Mouse (Mus musculus): ENCODE data around the gene Cnn2. TPM values are rescaled to one million over a fixed set of nuclear protein-coding genes. Genes with fewer than 3 reads are reported as not detected.

The Cnn2 gene
- total RNA-seq, 2 experiments from 2014 or later: 5.8 to 6.0 TPM

DNA sequence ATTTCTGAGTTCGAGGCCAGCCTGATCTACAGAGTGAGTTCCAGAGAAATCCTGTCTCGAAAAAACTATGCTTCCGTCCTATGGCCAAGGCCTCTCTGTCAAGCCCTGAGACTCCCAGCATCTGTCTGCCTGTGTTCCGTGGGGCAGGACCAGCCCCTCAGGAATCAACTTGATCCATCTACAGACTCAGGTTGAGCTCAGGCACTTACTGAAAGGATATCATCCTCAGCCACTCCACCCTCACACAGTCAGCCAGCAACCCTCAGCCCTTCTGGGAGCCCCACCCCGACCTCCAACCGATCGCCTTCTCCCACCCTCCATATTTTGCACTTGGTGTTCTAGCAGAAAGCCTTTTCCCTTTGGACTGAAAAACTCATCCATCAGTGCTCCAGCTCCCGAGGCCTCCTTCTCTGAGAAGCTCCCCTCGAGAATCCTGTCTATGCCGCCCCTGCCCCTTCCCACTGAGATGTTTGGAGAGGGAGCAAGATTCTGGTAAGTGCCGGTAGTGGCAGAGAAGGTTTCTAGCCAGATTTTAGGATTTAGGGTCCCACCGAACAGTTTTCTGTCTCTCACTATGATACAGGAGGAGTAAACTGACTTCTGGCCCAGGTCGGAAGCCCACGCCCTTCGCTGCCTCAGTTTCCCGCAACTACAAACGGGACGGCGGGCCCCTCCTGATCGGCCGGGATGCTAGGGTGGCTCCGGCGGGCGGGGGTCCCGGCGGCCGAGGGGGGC lies 446 bp upstream of the Cnn2 start:
- DNase-seq (ENCODE audit: extremely low spot score in 1 of 2, low spot score in 1 of 2): no peak

DNA sequence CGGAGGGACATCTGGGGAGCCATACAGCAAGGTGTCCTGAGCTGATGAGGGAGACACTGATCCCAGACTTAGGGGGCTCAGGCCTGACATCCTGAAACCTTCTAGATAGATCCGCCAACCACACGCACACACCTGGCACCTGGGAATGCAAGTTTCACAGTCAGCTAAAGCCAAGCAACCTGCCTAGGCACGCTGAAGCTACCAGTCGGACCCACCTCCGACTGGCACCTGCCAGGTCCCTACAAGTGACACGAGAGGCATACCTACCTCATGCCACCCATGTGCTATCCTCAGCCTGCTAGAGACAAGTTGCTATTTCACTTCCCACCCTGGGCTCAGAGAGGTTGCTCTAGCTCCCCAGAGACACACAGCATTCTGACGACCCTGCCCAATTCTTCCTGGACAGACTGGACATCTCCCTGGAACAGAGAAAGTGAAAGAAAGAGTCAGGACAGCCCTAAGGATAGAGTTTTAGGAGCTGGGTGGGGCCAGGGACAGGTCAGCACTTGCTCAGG lies 945 bp downstream of the Cnn2 start:
- DNase-seq (ENCODE audit: extremely low spot score in 1 of 2, low spot score in 1 of 2): no peak

DNA sequence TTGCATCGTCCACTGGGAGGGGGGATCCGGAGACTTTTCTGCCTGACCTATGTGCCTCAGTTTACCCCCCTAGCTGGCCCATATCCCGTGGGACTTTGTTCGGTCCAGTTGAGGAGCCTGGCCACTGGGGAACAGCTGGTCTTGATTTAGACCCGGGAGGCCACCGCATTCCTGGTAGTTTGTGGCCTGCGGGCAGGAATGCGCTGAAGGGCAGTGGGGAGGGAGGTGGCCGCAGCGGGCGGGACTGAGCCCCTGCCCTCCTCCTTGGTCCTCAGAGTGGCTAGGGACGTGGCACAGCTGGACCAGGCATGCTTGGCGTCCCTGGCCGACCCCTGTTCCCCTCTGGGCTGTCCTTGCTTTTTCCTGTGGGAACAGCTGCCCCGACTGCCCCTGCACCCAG lies 1.5 kb downstream of the Cnn2 start:
- DNase-seq (ENCODE audit: extremely low spot score in 1 of 2, low spot score in 1 of 2): no peak

DNA sequence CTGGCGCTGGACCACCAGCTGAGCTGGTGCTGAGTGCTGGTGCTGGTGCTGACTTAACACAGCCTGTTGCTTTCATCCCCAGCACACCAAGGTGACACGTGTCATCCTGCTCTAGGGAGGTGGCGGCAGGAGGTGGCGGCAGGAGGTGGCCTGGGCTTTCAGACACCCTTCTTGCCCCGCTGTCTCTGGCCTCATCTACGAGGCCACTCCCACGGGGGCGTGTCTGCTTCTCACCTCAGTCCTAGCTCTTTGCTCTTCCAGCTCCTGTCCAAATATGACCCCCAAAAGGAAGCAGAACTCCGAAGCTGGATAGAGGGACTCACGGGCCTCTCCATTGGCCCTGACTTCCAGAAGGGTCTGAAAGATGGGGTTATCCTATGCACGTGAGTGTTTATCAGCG lies 2.7 kb downstream of the Cnn2 start:
- no peak for DNase-seq (ENCODE audit: extremely low spot score in 1 of 2, low spot score in 1 of 2)

DNA sequence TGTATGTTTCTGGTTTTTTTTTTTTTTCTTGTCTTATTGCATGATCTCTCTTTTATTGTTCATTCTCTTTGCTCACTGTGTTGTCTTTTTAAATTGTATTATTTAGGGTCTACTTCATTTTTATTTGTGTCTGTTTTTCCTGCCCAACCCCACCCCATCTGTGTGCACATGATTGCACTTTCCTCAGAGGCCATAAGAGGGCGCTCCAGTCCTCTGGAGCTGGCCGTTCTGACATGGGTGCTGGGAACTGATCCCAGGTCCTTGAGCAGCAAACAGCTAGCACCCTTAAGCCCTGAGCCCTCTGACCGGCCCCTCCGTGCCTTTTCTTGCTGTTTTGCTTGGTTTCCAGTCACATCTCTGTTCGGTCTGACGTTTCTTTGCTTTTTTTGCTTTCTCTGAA lies 3.2 kb downstream of the Cnn2 start:
- no peak for DNase-seq (ENCODE audit: extremely low spot score in 1 of 2, low spot score in 1 of 2)

DNA sequence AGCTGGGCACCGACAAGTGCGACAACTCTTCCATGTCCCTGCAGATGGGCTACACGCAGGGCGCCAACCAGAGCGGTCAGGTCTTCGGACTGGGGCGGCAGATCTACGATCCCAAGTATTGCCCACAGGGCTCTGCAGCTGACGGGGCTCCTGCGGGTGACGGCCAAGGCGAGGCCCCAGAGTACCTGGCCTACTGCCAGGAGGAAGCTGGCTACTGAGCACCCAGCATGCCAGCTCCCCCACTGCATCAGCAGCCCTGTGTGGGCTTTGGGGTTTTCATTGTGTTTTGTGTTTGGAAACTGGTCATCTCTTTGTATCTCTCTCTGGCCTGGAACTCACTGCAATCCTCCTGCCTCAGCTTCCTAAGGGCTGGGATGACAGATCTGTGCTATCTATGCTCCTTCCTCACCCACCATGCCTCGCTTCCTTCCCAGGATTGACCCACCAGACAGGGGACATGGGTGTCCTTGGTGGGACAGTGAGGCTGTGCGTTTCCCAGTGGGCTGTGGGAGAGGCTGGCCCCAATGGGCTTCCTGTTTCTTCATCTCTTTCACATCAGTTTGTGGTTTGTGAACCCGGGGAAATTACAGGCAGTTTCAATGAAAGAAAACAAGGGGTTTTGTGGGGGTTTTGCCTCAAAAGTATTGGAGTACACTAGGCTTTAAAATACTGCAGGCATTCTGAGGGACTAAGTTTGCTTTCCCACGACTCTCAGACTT lies 6.2 kb downstream of the Cnn2 start:
- no peak for DNase-seq (ENCODE audit: extremely low spot score in 1 of 2, low spot score in 1 of 2)

DNA sequence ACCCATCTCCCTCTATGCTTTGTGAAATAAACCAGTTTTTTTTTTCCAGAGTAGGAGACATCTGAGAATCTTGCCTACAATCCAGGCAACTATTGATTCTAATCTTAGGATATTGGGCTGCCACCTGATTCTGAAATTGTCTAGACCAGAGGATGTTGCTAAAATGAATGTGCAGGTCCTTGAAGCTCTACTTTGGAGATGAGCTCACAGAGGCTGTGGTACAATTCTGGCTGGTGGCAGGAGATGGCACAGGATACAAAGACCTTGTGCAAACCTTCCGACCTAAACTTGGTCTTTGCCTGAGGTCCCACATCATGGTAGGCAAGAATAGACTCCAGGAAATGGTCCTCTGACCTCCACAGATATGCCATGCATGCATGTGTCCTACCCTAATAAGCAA lies 7.3 kb downstream of the Cnn2 start:
- DNase-seq (ENCODE audit: extremely low spot score in 1 of 2, low spot score in 1 of 2): no peak

DNA sequence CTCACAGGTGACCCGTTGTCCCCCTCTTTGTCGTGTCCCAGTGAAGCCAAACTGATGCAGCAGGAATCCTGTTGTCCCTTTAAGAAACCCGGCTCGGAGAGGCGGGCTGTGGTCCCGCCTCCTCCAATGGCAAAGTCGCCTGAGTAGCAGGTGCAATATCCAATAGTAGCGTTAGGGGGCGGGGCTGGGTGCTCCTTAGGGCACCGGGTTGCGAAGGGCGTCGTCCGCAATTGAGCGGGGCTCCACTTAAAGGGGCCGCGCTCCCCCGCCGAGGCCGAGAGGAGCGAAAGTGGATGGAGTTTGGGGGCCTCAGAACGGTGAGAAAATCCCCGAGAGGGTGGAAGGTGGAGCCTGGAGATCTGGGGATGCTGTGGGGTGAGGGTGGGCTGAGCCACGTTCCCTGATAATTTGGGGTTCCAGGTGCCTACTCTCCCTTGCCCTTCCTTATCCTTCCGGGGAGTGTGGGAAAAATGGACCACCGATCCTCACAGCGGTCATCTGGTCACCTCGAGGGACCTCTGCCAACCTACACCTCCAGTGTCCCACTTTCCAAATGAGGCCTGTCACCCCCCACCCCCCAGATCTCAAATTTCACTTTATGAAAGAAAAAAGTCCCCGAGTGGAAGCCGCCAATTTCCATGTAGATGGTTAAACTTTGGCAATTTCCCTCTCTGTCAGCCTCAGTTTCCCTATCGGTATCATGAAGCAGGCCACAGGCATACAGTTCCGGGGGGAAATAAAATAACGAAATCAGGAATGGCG lies 8.1 kb downstream of the Cnn2 start, which contains the start of gene Abca7:
TSS of gene Abca7 (plus strand) at position 223 of the 762 bp plus-strand sequence.
- peak; percentile 96 to 99 for DNase-seq (ENCODE audit: extremely low spot score in 1 of 2, low spot score in 1 of 2)

DNA sequence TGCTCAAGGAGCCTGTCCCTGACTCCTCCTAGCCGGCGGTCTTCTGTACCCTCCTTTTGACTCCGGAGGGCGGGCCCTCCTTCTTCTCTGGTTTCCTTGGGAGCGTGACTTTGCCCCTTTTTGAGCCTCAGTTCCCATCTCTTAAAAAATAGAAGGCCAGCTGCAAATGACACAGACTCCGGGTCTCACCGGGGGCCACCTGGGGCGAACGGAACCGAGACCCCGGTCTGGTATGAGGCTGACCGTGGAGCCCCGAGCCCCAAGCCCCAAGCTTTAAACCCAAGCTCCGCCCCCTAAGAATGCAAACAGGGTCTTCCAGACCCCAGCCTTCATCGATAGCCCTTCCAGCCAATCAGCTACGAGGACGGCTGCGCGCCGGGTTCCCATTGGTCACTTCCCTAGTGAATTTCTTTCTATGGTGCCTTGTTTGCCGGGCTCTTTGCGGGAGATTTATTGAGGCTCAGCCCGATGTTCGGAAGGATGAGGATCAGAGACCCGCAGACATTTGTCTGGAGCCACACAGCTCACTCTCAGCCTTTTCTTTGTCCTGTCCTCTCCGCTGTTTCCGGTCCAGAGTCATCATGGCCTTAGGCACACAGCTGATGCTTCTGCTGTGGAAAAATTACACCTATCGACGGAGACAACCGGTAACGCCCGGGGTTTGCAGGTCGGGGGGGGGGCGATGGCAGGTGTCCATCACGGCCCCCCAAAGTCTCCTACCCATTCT lies 8.8 kb downstream of the Cnn2 start:
- DNase-seq (ENCODE audit: extremely low spot score in 1 of 2, low spot score in 1 of 2): peak in 1 of 2 experiments; percentile 63

DNA sequence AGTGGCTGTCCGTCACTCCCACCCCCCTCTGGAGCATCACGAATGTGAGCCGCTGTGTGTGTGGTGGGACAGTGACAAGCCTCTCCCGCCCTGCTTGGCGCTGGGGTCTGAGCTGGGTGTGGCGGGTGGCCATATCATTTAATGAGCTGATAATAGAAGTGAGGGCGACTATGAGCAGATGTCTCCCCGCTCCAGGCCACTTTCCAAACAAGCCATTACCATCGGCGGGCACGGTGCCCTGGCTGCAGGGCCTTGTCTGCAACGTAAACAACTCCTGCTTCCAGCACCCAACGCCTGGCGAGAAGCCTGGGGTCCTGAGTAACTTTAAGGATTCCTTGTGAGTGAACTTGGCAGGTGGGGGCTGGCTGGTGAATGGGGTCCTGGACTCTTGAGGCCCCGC lies 9.4 kb downstream of the Cnn2 start:
- no peak for DNase-seq (ENCODE audit: extremely low spot score in 1 of 2, low spot score in 1 of 2)

DNA sequence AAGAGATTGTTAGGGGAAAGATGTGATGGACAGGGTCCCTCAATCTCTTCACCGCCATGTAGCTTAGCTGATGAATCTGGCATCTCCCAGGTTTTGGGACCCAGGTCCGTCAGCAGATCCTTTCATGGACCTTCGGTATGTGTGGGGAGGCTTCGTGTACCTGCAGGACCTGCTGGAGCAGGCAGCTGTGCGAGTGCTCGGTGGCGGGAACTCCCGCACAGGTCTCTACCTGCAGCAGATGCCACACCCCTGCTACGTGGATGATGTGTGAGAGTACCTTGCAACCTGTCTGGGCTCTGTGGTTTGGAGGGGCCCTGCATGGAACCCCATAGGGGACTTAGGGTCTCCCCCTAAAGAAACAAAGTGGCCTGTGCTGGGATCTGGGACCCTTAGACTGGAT lies 13.6 kb downstream of the Cnn2 start:
- DNase-seq (ENCODE audit: extremely low spot score in 1 of 2, low spot score in 1 of 2): no peak

DNA sequence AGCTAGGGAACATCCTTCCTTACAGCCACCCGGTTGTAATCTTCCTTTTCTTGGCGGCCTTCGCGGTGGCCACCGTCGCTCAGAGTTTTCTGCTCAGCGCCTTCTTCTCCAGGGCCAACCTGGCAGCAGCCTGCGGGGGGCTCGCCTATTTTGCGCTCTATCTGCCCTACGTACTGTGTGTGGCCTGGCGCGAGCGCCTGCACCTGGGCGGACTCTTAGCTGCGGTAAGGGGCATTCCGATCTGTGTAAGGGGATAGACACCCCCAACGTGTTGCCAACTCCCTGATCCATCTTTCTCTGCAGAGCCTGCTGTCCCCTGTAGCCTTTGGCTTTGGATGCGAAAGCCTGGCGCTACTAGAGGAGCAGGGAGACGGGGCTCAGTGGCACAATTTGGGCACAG lies 14.4 kb downstream of the Cnn2 start:
- no peak for DNase-seq (ENCODE audit: extremely low spot score in 1 of 2, low spot score in 1 of 2)

DNA sequence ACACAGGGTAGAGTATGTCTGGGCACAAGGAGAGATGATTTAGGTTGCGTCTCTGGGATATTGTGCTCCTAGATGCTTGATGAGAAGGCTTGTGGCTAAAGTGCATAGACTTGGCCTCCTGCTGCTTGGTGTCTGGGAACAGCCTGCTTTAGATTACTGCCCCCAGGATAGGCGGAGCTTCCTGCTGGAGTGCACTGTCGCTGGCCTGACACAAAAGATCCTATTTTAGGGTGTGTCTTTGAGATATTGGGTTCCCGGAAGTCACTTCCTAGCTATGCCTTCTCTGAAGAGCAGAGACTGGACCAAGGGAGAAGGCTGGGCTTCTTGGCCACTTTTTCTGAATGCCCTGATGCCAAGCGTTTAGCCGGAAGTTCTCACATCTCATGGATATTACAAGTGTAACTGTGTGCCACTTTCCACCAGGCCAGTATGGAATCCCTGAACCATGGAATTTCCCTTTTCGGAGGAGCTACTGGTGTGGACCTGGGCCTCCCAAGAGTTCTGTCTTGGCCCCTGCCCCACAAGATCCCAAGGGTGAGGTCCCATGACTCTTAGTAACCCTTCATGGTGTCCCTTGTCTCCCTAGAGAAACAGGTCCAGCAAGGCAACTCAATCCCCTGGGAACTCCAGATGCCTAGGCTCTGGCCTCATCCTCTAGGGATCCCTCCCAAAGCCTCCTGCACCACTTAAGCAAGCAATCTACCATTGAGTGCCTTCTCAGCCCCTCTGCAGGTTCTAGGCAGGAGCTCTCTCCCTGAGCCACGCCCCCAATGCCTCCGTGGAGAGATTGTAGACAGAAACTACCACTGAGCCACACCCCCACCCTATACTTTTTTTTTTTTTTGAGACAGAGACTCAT lies 15.2 kb downstream of the Cnn2 start:
- DNase-seq (ENCODE audit: extremely low spot score in 1 of 2, low spot score in 1 of 2): no peak

DNA sequence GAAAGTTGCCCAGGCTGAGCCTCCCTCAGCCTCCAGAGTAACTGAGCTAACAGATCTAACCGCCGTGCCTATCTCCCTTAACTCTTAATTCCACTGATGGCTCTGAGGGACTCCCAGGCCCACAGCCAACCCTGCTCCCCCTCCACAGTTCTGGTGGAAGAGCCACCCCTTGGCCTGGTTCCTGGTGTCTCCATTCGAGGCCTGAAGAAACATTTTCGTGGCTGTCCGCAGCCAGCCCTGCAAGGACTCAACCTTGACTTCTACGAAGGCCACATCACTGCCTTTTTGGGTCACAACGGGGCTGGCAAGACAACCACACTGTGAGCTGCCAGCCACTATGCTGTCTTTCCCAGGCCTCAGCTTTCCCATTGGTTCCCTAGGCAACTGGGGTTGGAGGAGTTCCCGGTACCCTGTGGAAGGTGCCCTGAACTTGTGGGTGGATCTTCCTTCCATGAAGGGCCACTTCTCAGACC lies 15.9 kb downstream of the Cnn2 start:
- no peak for DNase-seq (ENCODE audit: extremely low spot score in 1 of 2, low spot score in 1 of 2)

DNA sequence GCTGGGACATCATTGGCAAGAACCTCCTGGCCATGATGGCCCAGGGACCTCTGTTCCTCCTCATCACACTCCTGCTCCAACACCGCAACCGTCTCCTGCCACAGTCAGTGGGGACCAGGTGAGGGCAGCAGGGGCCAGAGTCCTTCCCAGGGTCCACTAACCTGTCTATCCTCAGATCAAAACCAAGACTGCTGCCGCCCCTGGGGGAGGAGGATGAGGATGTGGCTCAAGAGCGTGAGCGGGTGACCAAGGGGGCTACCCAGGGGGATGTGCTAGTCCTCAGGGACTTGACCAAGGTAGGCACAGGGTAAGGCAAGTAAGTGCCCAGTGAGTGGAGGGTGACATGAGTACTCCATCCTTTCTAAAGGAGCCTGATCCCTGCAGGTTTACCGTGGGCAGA lies 23.4 kb downstream of the Cnn2 start:
- no peak for DNase-seq (ENCODE audit: extremely low spot score in 1 of 2, low spot score in 1 of 2)

DNA sequence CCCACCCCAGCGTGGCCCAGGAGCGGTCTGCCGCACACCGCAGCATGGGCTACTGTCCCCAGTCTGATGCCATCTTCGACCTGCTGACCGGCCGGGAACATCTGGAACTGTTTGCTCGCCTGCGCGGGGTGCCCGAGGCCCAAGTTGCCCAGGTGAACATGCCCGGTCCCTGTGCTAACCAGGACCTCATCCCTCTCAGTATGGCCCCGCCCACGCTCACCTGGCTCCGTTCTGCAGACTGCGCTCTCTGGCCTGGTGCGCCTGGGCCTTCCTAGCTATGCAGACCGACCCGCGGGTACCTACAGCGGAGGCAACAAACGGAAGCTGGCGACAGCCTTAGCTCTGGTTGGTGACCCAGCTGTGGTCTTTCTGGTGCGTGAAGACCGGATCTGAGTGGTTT lies 25.2 kb downstream of the Cnn2 start:
- no peak for DNase-seq (ENCODE audit: extremely low spot score in 1 of 2, low spot score in 1 of 2)

DNA sequence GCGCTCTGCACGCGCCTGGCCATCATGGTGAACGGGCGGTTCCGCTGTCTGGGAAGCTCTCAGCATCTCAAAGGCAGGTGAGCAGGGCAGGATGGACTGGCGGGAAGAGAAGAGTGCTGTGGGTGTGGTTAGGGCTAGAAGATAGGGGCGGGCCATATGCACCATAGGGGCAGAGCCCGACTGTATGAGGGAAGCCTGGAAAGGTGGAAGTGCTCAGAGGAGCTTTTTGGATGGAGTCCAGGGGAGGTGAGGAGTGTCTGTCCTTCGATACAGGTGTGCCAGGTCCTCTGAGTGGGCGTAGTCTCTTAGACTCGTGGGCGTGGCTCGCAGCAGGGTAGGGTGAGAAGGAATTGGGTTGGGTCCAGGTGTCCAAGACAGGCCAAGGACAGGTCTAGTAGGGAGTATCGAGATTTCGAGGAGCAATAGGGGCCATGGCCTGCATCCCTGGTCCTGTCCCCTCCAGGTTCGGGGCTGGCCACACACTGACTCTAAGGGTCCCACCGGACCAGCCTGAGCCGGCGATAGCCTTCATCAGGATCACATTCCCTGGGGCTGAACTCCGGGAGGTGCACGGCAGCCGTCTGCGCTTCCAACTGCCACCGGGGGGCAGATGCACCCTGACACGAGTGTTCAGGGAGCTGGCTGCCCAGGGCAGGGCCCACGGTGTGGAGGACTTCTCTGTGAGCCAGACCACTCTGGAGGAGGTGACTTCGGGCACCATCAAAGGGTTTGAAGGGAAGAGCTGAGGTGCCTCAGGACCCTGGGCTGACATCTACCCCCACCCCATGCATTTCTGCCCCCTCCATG lies 26.3 kb downstream of the Cnn2 start:
- DNase-seq (ENCODE audit: extremely low spot score in 1 of 2, low spot score in 1 of 2): no peak

DNA sequence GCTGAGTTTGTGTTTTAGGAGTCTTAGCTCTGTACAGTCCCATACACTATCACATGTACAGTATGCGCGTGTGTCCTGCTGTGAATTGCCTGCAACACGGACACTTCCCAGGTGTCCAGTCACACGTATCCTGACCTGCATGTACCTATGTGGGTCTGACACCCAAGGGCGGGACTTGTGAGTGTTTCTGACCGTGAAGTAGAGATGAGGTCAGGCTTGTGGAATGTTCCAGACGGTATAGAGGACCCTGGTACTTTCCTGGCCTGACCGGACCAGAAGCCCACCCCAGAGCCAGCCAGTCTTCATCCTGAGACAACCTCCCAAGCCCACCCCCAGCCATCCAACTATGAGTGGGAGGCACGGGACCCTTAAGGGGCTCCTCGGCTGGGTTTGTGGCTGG lies 27.2 kb downstream of the Cnn2 start:
- no peak for DNase-seq (ENCODE audit: extremely low spot score in 1 of 2, low spot score in 1 of 2)

DNA sequence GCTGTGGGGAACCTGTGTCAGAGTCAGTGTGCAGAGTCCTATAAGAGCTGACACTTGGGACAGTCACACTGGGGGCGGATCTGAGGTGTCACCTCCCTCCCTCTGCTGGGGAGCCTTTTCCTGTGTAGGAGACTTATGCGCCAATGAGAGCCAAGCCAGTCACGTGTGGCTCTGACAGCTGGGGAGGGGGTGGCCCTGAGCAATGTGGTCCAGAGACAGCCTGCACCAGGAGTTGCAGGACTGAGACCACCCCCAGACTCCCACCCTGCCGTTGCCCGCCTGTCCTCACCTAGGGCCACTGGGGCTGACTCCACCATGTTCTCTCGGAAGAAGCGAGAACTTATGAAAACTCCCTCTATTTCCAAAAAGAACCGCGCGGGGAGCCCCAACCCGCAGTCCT lies 28.1 kb downstream of the Cnn2 start, which contains the start of gene Arhgap45:
TSS of gene Arhgap45 (plus strand) at position 143 of the 400 bp plus-strand sequence.
- DNase-seq (ENCODE audit: extremely low spot score in 1 of 2, low spot score in 1 of 2): no peak

Data from layer of hippocampus, postnatal 25 days (tissue).